Mouse (Mus musculus) cerebellum, adult 9-10 months (tissue): ENCODE data around the gene Catsper3.

ENCODE experiments used
- DNase-seq: peaks from one replicate; pipeline ENCODE4 v3.0.0; 2022

Gene Catsper3

DNA sequence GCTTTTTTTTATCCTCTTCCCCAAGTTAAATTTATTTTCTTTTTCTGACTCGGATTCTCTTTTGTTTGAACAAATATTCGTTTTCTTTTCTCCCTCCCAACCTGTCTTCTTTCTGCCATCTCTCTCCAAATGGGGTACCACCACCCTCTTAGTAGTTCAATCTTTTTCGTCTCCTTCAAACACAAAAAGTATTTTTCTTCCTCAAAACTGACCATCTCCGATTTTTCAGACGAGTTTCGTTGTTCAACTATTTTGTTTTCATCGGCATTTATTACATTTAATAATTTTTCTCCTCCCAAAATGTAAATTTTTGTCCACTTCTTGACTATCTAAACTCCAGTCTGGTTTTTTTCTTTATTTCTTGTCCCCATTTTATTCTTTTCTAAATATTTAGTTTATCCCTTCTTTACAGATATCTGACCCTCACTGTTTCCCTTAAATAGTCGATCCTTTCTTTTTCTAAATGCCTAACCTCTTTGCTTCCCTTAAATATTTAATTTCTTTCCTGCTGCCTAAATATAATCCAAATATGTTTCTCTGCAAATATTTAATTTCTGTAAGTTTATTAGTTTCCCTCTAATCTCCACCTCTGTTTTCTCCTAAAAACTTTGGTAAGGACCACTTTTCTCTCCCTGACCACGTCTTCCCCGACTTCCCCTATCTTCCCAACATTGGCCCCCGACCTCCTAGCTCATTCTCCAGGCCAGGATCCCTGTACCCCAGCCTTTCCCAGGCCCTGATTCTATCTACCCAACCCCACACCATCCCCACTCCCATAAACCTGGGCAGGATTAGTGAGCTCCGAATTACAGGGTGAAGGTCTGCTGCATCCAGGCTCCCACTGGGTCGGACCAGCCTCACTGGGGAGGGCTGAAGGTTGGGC lies 42.7 kb downstream of the Catsper3 start:
- DNase-seq = no peak

DNA sequence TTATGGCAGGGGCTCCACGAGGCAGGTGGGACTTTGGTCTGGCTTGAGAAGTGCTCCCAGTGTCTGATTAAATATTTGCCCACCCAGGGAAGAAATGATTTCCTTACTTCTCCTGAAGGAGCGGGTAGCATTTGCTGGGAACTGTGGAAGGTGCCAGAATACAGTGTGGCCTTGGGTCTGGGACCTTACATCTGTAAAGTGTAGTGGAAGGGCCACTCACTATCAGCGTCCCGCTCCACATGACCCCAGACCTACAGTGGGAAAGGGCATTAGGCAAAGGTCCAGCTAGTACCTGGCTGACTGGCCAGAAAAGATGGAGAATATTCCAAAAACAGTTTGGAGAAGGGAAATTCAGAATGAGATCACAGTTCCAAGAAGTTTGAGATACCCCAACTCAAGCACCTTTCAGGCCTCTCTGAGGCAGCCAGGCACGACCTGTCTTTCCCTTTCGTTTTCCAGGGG lies 43.3 kb downstream of the Catsper3 start:
- DNase-seq = no peak

DNA sequence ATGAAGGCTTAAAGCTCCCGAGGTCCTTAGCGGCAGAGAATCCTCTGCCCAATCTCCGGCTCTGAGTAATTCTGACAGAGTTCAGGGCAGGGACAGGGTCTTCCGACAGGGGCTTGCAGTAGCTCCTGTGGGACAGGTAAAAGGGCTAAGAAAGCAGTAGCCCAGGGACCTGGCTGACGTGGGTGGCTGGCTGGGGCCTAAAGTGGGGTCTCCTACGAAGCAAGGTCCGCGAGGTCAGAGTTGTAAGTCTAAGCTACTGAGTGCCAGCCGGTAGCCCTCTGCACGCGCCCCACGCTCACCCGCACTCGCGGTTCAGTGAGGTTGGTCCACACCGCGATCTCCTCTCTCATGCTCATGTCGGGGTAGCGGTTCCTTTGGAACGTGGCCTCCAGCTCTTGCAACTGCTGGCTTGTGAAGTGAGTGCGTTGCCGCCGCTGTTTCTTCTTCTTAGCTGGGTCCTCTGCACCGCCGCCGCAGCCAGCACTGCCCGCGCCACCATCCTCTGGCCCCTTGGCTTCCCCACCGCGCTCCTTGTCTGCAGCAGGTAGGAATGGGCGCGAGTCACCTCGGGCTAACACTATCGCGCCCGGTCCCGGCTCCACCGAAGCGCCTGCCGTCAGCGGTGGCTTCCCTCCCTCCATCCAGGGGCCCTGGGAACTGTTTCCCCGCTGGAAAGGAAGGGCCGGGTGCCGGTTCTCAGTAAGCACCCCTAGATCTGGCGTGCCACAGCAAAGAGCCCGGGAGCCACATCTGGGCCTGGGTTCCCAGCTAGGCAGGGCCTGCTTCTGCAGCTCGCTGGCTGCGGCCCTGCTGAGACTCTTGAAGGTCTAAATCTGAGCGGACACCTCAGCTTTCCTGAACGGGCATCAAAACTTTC lies 44.0 kb downstream of the Catsper3 start:
- no peak for DNase-seq

DNA sequence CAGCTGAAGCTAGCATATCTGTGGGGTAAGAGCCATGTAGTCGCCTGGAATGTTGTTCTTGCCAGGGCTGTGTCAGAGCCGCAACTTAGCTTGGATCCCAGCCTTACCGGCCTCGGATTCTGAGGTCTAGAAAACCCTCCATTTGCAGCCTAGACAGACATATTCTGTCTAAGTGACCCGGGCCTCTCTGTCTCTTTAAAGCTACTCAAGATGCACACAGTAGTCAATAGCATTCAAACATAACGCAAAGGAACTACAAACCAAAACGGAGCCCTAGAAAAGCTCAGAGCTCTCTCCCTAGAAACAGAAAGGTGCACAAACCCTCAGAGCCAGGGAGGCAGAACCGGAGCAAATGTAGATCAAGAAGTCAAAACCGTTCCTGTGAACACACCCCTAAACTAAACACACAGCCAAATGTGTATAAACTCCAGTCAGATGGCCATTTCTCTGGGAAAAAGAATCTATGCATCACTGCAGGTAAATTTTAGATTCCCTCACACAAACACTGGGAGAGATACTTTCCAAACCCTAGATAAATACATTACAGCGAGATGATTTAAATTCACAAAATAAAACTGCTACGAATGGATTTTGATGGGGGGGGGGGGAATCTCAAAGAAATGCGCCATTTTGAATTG lies 44.8 kb downstream of the Catsper3 start:
- no peak for DNase-seq

DNA sequence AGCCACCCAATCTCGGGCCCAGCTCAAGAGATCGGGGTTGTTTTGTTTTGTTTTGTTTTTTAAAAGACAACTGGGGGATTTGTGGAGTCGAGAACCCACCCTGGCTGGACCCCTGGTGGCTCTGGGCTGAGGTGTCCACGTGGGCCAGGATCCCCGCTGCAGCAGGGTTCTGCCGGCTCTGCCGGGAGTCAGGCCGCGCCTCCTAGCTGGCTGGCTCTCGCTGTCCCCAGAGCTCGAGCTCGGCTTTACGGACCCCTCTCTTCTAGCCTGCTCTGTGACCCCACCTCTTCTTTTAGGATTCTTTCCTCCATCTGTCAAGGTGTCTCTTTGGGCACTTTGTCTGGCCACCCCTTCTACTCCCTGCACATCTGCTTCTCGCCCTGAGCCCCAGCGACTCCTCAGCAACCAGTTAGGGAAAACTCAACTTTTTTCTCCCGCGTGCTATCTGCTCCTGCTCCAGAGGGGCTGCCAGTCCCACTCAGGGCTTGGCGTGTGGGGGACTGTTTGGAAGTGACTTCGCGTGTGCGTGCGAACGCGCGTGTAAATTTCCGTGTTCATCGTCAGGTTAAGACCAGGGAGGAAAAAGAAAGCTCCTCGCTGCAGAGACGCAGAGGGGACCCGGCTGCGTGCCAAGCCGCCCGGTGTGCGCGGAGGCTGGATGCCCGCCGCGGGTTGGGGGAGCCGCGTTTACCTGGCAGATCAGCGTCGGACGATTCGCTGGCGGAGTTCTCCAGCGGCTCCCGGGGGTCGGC lies 45.9 kb downstream of the Catsper3 start:
- no peak for DNase-seq

DNA sequence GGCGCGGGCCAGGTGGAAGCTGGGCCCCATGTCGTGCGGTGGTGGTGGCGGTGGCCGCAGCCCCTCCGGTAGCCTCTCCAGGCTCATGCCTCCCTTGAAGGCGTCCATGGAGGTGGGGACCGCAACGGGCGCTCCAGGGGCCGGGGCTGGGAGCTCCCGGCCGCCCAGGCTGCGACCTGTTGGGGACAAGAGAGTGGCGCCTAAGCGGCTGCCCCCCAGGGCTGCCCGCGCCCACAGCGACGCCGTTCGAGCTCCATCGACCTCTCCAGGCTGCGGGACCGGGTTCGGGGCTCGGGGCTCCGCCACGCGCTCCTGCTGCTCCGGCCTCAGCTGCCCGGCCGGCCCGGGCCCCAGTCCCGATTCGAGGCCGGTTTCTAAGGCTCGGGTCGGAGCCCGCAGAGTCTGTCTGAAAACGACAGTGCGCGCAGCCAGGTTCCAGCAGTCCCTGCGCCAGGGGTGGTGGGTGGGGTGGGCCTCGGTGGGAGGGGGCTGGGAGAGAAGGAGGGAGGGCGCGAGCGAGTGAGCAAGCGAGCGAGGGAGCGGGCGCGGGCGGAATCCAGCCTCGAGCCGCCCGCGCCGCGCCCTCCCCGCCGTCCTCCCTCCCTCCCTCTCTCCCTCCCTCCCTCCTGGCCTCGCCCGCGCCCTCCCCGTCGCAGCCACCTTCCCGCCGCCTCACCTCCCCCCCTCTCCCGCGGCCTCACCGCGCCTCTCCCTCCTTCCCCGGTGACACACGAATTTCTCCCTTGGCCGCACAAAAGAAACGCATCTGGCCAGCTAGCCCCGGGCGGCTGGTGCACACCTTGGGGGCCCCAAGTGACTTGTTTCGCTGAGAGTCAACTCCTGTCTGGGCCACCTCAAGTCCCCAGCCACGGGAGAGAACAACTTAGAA lies 46.7 kb downstream of the Catsper3 start:
- no peak for DNase-seq

DNA sequence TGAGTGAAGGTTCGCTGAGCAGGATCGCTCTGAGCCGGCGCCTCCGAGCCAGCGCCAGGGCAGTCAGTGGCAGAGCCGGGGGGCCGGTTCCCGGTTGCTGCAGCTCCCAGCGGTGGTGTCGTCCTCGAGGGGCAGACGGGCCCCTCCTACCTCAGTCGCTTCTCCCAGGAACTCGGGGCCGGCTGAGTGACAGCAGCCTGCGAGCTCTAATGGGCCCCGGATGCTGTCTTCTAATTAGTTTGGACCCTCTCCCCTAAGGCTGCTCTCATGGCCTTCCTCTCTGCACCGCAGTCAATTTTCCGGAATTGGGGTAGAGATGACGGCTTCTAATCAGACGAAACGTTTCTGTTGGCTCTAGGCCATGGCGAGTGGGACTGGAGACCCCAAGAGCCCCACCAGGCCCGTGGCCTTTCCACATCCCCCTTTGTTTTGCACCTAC lies 47.4 kb downstream of the Catsper3 start:
- no peak for DNase-seq

DNA sequence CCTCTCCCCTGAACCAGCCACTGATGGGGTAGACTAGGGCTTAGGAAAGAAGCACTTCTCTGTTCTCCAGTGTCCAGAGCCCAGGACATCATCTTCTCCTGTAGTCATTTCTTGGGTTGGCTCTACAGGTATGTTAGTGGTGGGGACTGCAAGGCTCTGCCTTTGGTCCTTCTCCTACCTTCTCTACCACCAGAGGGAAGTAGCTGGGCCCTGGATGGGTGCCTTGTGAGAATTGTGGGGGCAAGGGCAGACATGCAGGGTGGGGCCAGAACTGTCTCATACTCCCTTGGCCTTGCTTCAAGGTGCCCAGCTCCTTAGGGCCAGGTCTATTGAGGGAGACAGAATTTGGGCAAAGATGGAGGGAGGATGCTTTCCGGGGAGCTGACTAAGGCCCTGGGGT lies 48.2 kb downstream of the Catsper3 start:
- DNase-seq = no peak

DNA sequence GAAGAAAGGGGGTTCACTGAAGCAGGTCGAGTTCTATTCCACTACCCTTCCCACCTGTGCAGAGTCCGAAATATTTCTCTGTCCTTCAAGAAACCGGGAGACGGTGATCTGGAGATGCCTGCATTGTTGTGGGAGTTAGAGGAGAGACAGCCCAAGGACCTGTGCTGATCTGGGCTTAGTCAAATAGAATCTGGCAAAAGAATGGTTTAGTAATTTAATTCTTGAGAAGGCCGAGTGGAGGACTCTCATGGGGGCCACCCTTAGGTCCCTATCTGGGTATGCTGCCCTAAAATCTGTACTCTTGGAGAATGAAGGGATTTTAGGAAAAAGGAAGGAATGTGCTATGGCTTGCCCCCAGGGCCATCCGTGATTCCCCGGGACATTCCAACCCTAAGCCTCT lies 49.6 kb downstream of the Catsper3 start:
- no peak for DNase-seq

DNA sequence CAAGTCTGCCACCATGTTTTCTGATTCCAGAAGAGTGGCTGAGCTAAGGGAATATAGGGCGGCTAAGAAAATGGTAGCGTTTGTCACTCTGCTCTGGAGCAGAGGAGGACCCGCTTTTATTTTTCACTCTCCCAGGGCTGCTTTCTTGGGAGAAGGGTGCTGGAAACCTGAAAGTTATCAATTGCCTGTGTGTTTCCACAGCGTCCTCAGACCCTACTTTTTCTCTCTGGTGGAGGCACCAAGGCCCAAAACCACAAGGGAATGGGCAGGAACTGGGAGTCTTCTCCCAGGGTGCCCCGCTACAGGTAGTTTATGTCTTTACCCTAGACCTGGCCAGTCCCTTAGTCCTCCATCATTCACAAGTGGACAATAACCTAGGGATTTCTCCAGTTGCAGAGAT lies 50.3 kb downstream of the Catsper3 start:
- DNase-seq = no peak

DNA sequence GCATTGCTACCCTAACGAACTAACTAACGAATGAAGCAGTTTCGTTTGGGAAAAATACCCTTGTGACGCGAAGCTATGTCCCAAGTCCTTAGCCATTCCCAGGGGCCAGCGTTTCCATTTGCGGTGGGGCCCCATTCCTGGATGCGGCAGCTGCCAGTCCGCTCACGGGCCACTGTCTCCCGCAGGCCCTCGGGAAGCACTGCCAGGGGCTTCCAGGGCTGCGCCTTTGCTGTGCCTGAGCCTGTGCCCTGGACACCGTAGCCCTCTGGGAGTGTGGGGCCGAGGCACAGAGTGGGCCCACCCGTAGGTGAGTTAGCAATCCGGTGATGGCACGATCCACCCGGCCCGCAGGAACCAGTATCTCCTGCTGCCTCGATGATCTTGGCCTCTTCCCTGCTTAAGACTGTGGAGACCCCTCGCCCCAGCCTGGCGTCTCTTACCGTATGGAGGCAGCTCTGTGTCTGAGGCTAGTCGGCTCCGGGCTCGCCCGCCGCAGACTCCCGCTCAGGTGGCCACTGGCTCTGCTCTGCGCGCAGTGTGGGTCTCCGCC lies 51.3 kb downstream of the Catsper3 start:
- no peak for DNase-seq

DNA sequence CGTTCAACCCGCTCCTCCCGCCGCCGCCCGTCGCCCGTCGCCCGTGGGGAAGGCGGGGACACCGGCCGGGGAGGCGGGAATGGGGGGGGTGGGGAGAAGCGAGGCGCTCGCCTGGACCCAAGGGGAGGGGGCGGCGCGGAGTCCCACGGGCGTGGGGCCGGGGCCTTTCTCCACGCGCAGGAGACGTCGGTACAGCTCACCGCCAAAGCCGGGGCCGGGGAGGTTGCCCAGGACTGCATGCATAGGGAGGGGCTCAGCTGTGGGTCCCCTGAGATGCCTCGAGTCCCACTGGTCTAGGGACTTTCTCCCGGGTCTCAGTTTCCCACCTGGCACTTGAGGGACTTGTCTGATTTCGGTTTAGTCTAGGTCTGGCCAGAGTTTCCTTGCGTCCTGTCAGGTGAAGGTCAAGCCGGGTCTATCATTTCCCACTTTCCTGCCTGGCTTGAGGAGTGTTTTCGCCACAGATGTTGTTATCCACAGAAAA lies 51.8 kb downstream of the Catsper3 start, which contains the start of gene Pitx1:
Pitx1 (minus strand) TSS at position 51 of the 484 bp plus-strand sequence.
- no peak for DNase-seq

DNA sequence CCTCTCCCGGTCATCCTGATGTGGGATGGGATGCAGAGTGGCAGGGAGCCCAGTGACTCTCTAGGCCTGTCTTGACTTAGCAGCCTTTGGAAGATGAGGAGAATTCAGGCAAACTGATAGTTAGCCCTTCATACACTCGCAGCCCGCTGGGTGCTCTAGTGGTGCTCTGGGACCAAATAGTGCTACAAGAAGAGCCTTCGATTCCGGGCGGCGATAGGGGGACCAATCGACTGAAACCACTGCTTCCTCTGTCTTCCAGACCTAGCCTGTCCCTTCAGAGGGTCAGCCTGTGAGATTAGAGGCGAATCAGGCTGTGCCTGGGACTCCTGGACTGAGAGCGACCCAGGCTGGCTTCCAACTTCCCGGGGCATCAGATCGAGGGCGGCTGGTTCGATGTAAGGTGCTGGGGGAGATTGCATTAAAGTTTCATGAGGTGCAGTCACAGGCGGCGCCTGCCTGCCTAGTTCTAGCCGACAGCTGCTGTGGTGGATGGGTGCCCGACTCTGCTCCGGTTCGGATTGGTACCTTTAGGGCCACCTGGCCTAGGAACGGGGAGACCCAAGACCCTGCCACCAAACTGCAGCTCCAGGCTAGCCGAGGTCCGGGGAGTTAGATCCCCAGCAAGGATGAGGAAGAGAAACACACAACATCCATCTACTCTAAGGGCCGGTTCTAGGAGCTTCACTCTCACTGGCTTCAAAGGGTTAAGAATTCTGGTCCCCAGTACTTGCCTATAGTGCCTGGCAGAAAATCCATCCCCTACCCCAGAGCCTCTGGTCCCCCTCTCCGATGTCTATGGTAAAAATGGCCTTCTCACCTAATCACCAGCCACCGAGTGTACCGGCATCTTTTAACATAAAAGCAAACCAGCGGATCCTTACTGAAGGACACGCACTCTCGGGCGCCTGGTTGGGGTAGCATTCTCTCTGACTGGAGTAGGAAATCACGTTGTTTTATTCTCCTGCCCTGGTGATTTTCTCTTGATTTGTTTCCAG lies 52.7 kb downstream of the Catsper3 start:
- no peak for DNase-seq

DNA sequence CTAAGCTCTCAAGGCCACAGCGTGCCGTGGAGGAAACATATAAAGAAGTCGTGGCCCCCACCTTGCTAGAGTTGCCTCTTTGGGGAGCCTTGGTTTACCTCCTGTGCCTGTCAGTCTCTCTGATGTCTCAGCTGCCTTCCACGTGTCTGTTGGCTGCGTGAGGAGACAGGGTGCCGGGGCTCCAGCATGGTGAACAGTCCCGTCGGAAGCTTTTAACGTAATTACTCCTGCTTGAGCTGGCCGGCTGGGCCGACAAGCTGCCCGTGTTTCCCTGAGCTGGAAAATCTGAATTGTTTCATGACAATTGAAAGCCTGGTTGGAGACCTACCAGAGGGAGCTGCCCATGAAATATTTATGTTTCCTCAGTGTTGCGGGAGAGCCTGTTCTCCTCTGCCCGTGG lies 55.9 kb downstream of the Catsper3 start:
- no peak for DNase-seq

DNA sequence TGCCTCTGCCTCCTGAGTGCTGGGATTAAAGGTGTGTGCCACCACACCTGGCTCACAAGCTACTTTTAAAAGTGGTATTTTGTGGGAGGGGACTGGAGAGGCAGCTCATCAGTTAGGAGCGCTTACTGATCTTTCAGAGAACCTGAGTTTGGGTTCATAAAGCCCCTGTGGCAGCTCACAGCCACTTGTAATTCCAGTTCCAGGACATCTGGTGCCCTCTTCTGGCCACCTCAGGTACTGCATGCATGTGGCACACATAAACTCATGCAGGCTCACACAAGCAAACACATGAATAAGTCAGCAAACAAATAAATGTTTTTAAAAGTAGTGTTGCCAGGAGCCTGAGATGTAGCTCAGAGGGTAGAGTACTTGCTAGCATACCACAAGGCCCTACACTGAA lies 59.3 kb downstream of the Catsper3 start:
- DNase-seq = no peak

DNA sequence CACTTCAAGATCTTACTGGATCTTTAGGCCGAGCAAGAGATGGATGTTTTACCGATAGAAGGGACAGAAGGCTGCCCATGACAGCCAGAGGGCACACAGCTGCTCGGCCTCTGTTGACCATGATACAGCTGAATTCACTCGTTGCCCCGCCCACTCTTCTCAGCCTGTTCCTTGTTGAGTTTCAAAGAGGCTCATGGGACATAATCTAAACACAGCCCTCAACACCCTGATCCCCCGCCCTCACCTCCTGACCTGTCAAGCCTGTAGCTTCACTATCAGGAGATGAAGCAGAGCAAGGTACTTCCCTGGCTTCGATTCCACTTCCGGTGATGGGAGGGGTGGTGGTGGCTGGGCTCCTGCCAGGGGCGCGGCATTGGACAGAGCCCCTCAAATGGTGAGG lies 63.4 kb downstream of the Catsper3 start:
- no peak for DNase-seq

DNA sequence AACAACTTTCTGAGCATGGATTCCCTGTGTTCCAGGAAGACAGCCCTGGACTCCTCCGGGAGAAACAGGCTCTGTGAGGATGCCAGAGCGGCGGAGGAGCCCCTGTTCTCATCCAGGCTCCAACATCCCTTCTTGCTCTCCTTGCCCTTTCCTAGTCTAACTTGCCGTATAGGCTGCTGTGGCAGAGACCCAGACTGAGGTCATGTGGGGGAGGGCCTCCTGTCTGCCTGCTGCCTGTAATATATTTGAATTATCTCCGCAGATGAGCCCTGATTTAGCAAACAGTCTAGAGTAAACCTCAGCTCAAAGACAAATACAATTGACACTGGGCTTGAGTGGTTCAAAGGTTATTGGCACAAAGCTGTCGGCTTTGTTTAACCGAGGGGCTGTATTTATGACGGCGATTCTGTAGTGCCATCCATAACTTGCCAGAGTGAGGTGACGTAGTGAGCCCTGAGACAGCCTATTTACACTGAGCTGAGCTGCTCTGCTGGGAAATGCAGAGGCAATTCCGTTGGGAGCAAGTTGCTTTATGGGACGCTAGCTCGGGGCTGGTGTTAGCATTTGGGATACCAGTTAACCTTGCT lies 64.3 kb downstream of the Catsper3 start:
- no peak for DNase-seq

DNA sequence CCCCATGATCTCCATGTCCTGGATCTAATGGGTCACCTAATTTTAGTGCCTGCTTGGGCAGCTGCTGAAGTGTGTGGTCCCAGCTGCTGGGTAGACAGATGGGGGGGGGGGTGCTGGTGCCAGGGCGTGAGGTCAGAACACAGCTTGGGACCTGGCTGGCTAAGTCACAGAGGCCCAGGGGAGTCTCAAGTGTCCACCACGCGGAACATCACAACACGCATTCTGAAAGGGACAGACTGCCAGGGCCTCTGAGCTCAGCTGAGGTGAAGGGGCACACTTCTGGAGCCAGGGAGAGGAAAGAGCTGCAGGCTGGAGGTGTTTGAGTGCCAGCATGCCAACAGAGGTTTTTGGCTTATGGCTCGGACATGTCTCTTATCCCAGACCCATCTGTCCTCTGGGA lies 66.4 kb downstream of the Catsper3 start:
- no peak for DNase-seq

DNA sequence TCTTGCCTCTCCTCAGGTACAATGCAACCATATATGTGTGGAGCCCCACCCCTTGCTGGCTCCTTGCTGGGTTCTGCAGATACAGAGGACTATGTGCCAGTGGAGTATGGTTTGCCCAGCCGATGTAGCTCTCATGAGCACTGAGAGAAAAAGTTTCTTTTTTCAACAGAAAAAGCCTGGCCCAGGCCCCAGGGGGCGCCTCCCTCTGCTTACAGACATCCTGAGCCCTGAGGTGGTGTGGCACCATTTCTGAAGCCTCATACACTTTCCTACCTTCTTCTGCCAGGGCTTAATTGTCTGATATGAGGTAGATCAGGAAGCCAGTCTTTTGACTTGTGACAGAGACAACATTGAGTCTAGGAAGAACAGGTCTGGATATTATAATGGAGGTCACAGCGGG lies 67.8 kb downstream of the Catsper3 start:
- no peak for DNase-seq
